ENCODE assay signal across 8 mouse cellular contexts in genomic region chr15:9070912-9071555, GRCm38 (mm10). TPM values are rescaled to one million over a fixed set of nuclear protein-coding genes. Genes with fewer than 3 reads are reported as not detected.
DNase-seq lines count a peak whose midpoint lies in the region; ATAC-seq lines count a peak whose summit lies in the region.

Gene Nadk2 (plus strand): TSS chr15:9071260.

- DNase-seq in T-cell, adult 2 months (ENCODE audit: low spot score) = peak; percentile 97
- peak; percentile 98 for DNase-seq in cerebellum, postnatal 36 days
- peak; percentile 96 to 97 for DNase-seq in frontal cortex, postnatal 36 days (ENCODE audit: low spot score in 2 of 2)
- peak; percentile 97 for DNase-seq in left cerebral cortex, adult 11 months (ENCODE audit: low spot score)
- DNase-seq in lung, postnatal 4 days = peak; percentile 99 to 100
- DNase-seq in retina, postnatal 7 days (ENCODE audit: low read depth, low spot score) = peak; percentile 99
- DNase-seq in urinary bladder, adult 2 months (ENCODE audit: low spot score) = peak; percentile 93

- H3K27me3 ChIP-seq in hindbrain, embryonic 15.5 days = no peaks in the 10 kb centered on the region

- H3K9ac ChIP-seq in hindbrain, embryonic 15.5 days = peak within 1 kb of the TSS; percentile 80

- no peaks in the 10 kb centered on the region for H3K9me3 ChIP-seq in hindbrain, embryonic 15.5 days

- under 1% methylated on average over 36 of the region's 54 CpGs for WGBS in hindbrain, embryonic 15.5 days

- ATAC-seq in hindbrain, embryonic 15.5 days (ENCODE audit: low FRiP score, low read depth) = peak; percentile 99

- H3K4me3 ChIP-seq in hindbrain, embryonic 15.5 days = peak within 1 kb of the TSS; percentile 84

- peaks cover 35% of the 10 kb centered on the region for H3K4me1 ChIP-seq in hindbrain, embryonic 15.5 days (replicated peaks)

- H3K36me3 ChIP-seq in hindbrain, embryonic 15.5 days = no peaks in the 10 kb centered on the region

- H3K4me2 ChIP-seq in hindbrain, embryonic 15.5 days = peak within 1 kb of the TSS; percentile 63

- H3K27ac ChIP-seq in hindbrain, embryonic 15.5 days (replicated peaks) = peak within 1 kb of the TSS; percentile 90

RNA-seq across cellular contexts. Expression of gene Nadk2, which starts in this region (rescaled TPM):
- polyA plus RNA-seq in hindbrain, embryonic 15.5 days (2015; fragmentation: Nextera tagmentation; extraction: Ambion mirVana) = 26.5 and 26.7 TPM in 2 replicates
- polyA plus RNA-seq in urinary bladder, adult 2 months (2012; rRNA removed) = 16.1 and 17.6 TPM in 2 replicates

Comparison
In these comparisons a context has a peak if more than half of its experiments do, and no peak if none do; other contexts are left out.
1. Peak in every context shown above with its lines: DNase-seq, ATAC-seq, H3K4me3 ChIP-seq and H3K27ac ChIP-seq.